Mouse (Mus musculus) myocyte (in vitro differentiated cells): ENCODE data around the gene Psmb7.

Experiments
- E2F4 ChIP-seq: IDR thresholded peaks from one replicate; pipeline ENCODE4 v1.6.1; 2011; ENCODE audit warnings: mild to moderate bottlenecking, control low read depth, moderate library complexity; ENCODE audit not compliant: insufficient read depth
- MAX ChIP-seq: IDR thresholded peaks from one replicate; pipeline ENCODE4 v1.6.1; 2011; ENCODE audit warnings: low read depth, mild to moderate bottlenecking, control low read depth
- MYOG ChIP-seq, 3 experiments: IDR thresholded peaks; one replicate each; pipeline ENCODE4 v1.6.1; 2011; ENCODE audit warnings: control low read depth in 2 of 3, low read depth in 2 of 3, mild to moderate bottlenecking in 2 of 3; ENCODE audit not compliant: insufficient read length in 2 of 3, control insufficient read depth in 1 of 3, insufficient read depth in 1 of 3
- POLR2A ChIP-seq: IDR thresholded peaks from one replicate; pipeline ENCODE4 v1.6.1; 2011; ENCODE audit warnings: low read depth, mild to moderate bottlenecking, control low read depth, moderate library complexity; ENCODE audit not compliant: insufficient read length
- POLR2AphosphoS2 ChIP-seq: IDR thresholded peaks from one replicate; pipeline ENCODE4 v1.6.1; 2011; ENCODE audit warnings: low read depth, control low read depth; ENCODE audit not compliant: insufficient read length
- REST ChIP-seq: IDR thresholded peaks from one replicate; pipeline ENCODE4 v1.6.1; 2011; ENCODE audit warnings: mild to moderate bottlenecking, control low read depth, moderate library complexity; ENCODE audit not compliant: insufficient read depth, insufficient read length
- TCF3 ChIP-seq: IDR thresholded peaks from one replicate; pipeline ENCODE4 v1.6.1; 2011; ENCODE audit warnings: low read depth, control low read depth; ENCODE audit not compliant: insufficient read length
- USF1 ChIP-seq: IDR thresholded peaks from one replicate; pipeline ENCODE4 v1.6.1; 2011; ENCODE audit warnings: low read depth, mild to moderate bottlenecking, control low read depth, moderate library complexity

GRCm38 (mm10) chr2:38578602-38579521, 65.0 kb downstream of the Psmb7 start:
- TF ChIP-seq E2F4: no peak
- TF ChIP-seq POLR2A: no peak
- TF ChIP-seq MAX: no peak
- TF ChIP-seq POLR2AphosphoS2: no peak
- no peak for TF ChIP-seq TCF3
- TF ChIP-seq USF1: no peak
- peak in 2 of 3 experiments; percentile 66 to 68 for TF ChIP-seq MYOG (IDR thresholded peaks at IDR 0.05; ENCODE audit: control insufficient read depth in 1 of 3, insufficient read depth in 1 of 3, insufficient read length in 2 of 3, low read depth in 2 of 3)
- no peak for TF ChIP-seq REST
